Comparison of ENCODE assay signal across 30 mouse cellular contexts in the genomic region with DNA sequence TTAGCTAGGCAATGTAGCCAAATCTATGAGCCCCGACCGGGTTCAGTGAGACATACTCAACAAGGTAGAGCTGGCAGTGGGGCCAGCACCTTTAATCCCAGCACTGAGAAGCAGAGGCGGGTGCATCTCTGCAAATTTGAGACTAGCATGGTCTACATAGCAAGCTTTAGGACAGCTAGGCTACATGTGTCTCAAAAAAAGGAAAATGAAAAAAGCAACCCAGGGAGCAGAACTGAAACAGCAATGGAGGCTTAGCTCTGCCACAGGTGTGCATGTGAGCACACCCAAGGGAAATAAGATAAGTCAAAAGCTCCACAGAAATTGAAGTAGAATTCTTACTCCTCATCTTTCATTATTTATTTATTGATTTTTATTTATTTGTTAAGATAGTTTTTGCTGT. TPM values are rescaled to one million over a fixed set of nuclear protein-coding genes. Genes with fewer than 3 reads are reported as not detected.
DNase-seq lines count a peak whose midpoint lies in the region; ATAC-seq and TF ChIP-seq lines count a peak whose summit lies in the region.
"Had no signal": no experiment of that assay in that cellular context is flagged by ENCODE, and none has a peak within 500 bp of the region (broad histone marks: within the 10 kb centered on the region; RNA-seq: fewer than 3 reads in every experiment).

No protein-coding gene starts in this region.

- TF ChIP-seq CTCF in bone marrow, adult 2 months (IDR thresholded peaks at IDR 0.05; ENCODE audit: control insufficient read depth, insufficient read depth, low read length): no peak
- no peak for TF ChIP-seq CTCF in gastrocnemius, adult 2 months (IDR thresholded peaks at IDR 0.05)

- TF ChIP-seq POLR2A in bone marrow, adult 2 months (IDR thresholded peaks at IDR 0.05; ENCODE audit: borderline replicate concordance, control insufficient read depth, low read depth, low read length): no peak

- peak overlapping the region; percentile 81; the same call in 1 of the 2 replicates for H3K4me2 ChIP-seq in hindbrain, embryonic 15.5 days
- H3K4me2 ChIP-seq in neural tube, embryonic 13.5 days: no peak overlapping the region
- H3K4me2 ChIP-seq in neural tube, embryonic 15.5 days: peak overlapping the region; percentile 84
- H3K4me2 ChIP-seq: heart, embryonic 13.5 days; stomach, embryonic 15.5 days had no signal

- peaks cover 26% of the 10 kb centered on the region for H3K4me1 ChIP-seq in hindbrain, embryonic 15.5 days (replicated peaks)
- peaks cover 39% of the 10 kb centered on the region for H3K4me1 ChIP-seq in hindbrain, embryonic 10.5 days (replicated peaks)
- peaks cover 37% of the 10 kb centered on the region for H3K4me1 ChIP-seq in neural tube, embryonic 13.5 days (replicated peaks)
- H3K4me1 ChIP-seq in bone marrow, adult 2 months (ENCODE audit: control insufficient read depth, insufficient read depth, low read length): peaks cover 6% of the 10 kb centered on the region; the same call in 1 of the 2 replicates
- peaks cover 34% of the 10 kb centered on the region for H3K4me1 ChIP-seq in neural tube, embryonic 15.5 days

- no peak overlapping the region for H3K9ac ChIP-seq in hindbrain, embryonic 15.5 days
- no peak overlapping the region for H3K9ac ChIP-seq in neural tube, embryonic 13.5 days
- no peak overlapping the region for H3K9ac ChIP-seq in neural tube, embryonic 15.5 days (replicated peaks)
- H3K9ac ChIP-seq: embryonic facial prominence, embryonic 12.5 days; heart, embryonic 13.5 days; liver, embryonic 14.5 days; stomach, embryonic 15.5 days had no signal

- peaks cover 6% of the 10 kb centered on the region; the same call in 1 of the 2 replicates for H3K36me3 ChIP-seq in hindbrain, embryonic 15.5 days
- H3K36me3 ChIP-seq in hindbrain, embryonic 10.5 days: no peaks in the 10 kb centered on the region
- peaks cover 26% of the 10 kb centered on the region for H3K36me3 ChIP-seq in neural tube, embryonic 13.5 days
- peaks cover 21% of the 10 kb centered on the region for H3K36me3 ChIP-seq in neural tube, embryonic 15.5 days
- H3K36me3 ChIP-seq: embryonic facial prominence, embryonic 12.5 days; stomach, embryonic 15.5 days had no signal

- H3K27me3 ChIP-seq in hindbrain, embryonic 15.5 days: no peaks in the 10 kb centered on the region
- H3K27me3 ChIP-seq in hindbrain, embryonic 10.5 days (ENCODE audit: insufficient read depth, poor library complexity, severe bottlenecking): peaks cover 11% of the 10 kb centered on the region; the same call in 1 of the 2 replicates
- H3K27me3 ChIP-seq in neural tube, embryonic 13.5 days: no peaks in the 10 kb centered on the region
- H3K27me3 ChIP-seq in neural tube, embryonic 15.5 days (replicated peaks): no peaks in the 10 kb centered on the region
- H3K27me3 ChIP-seq: embryonic facial prominence, embryonic 12.5 days; heart, embryonic 13.5 days; stomach, embryonic 15.5 days had no signal

- no peak for DNase-seq in hindbrain, embryonic 10.5 days (ENCODE audit: low spot score)
- no peak for DNase-seq in neural tube, embryonic 10.5 days (ENCODE audit: extremely low spot score, low spot score)
- DNase-seq in gastrocnemius, adult 2 months: no peak
- DNase-seq: adrenal gland, postnatal 10 days; B cell, adult 2 months; cerebellum, adult 11 months; cerebellum, adult 9-10 months; embryo, embryonic 11 days; heart, adult 2 months; heart, postnatal 14 days; kidney, adult 8-10 months; kidney, postnatal 4 days; layer of hippocampus, adult 9-11 months; liver; lung, adult 2 months; lung, postnatal 10 days; right cerebral cortex, postnatal 4 days; thymus, adult 18-20 months; thymus, postnatal 25 days had no signal

- 89% methylated on average over 3 of the region's 3 CpGs for WGBS in hindbrain, embryonic 15.5 days
- 83% methylated on average over 3 of the region's 3 CpGs for WGBS in hindbrain, embryonic 10.5 days
- WGBS in neural tube, embryonic 13.5 days: 86% methylated on average over 3 of the region's 3 CpGs
- 76% methylated on average over 3 of the region's 3 CpGs for WGBS in bone marrow, adult 2 months
- 83% methylated on average over 3 of the region's 3 CpGs for WGBS in neural tube, embryonic 15.5 days

- intact Hi-C loops in gastrocnemius, adult 2 months (cut with DNase I): no loop called here

- no peak for ATAC-seq in hindbrain, embryonic 15.5 days (ENCODE audit: low FRiP score, low read depth)
- ATAC-seq in neural tube, embryonic 13.5 days (ENCODE audit: low read depth): no peak
- no peak for ATAC-seq in neural tube, embryonic 15.5 days (ENCODE audit: low FRiP score)
- ATAC-seq: intestine, embryonic 16.5 days had no signal

- H3K9me3 ChIP-seq in hindbrain, embryonic 15.5 days: no peaks in the 10 kb centered on the region
- H3K9me3 ChIP-seq in hindbrain, embryonic 10.5 days: no peaks in the 10 kb centered on the region
- no peaks in the 10 kb centered on the region for H3K9me3 ChIP-seq in neural tube, embryonic 13.5 days
- no peaks in the 10 kb centered on the region for H3K9me3 ChIP-seq in neural tube, embryonic 15.5 days (replicated peaks)
- H3K9me3 ChIP-seq: embryonic facial prominence, embryonic 12.5 days; heart, embryonic 13.5 days; stomach, embryonic 15.5 days had no signal

- H3K27ac ChIP-seq in hindbrain, embryonic 15.5 days (replicated peaks): no peak overlapping the region
- no peak overlapping the region for H3K27ac ChIP-seq in hindbrain, embryonic 10.5 days
- H3K27ac ChIP-seq in neural tube, embryonic 13.5 days (replicated peaks): no peak overlapping the region
- 0 out of 2 replicates have a peak overlapping the region, but pooled peaks have one; percentile 29 for H3K27ac ChIP-seq in bone marrow, adult 2 months (ENCODE audit: control insufficient read depth, insufficient read depth, low read depth, low read length, poor library complexity)
- H3K27ac ChIP-seq in neural tube, embryonic 15.5 days (replicated peaks): no peak overlapping the region
- no peak overlapping the region for H3K27ac ChIP-seq in gastrocnemius, adult 2 months
- H3K27ac ChIP-seq: embryonic facial prominence, embryonic 12.5 days; heart, adult 2 months; heart, embryonic 13.5 days; kidney, postnatal 0 days; liver, embryonic 14.5 days; macrophage; stomach, embryonic 15.5 days had no signal

- H3K4me3 ChIP-seq in hindbrain, embryonic 15.5 days: no peak overlapping the region
- H3K4me3 ChIP-seq in hindbrain, embryonic 10.5 days: no peak overlapping the region
- H3K4me3 ChIP-seq in neural tube, embryonic 13.5 days: 0 out of 2 replicates have a peak overlapping the region, but pooled peaks have one; percentile 69
- no peak overlapping the region for H3K4me3 ChIP-seq in bone marrow, adult 2 months (replicated peaks; ENCODE audit: control insufficient read depth, low read depth, low read length)
- H3K4me3 ChIP-seq in neural tube, embryonic 15.5 days (replicated peaks): no peak overlapping the region
- no peak overlapping the region for H3K4me3 ChIP-seq in gastrocnemius, adult 2 months
- H3K4me3 ChIP-seq: embryonic facial prominence, embryonic 12.5 days; heart, adult 2 months; heart, embryonic 13.5 days; stomach, embryonic 15.5 days had no signal

RNA-seq across cellular contexts. Expression of a gene that starts 33.4 kb away (rescaled TPM):
- 36.5 and 41.0 TPM in 2 replicates for polyA plus RNA-seq in hindbrain, embryonic 15.5 days (2015; fragmentation: Nextera tagmentation; extraction: Ambion mirVana)
- 3.7 and 6.5 TPM in 2 replicates for polyA plus RNA-seq in hindbrain, embryonic 10.5 days (2016; fragmentation: Nextera tagmentation; extraction: Ambion mirVana)
- 17.5 and 18.9 TPM in 2 replicates for polyA plus RNA-seq in neural tube, embryonic 13.5 days (2015; fragmentation: Nextera tagmentation; extraction: Ambion mirVana)
- 6.5 and 7.9 TPM in 2 replicates for polyA plus RNA-seq in bone marrow, adult 2 months (2011; ENCODE audit: insufficient read depth, insufficient read length, low replicate concordance, missing spikeins)
- polyA plus RNA-seq in neural tube, embryonic 15.5 days (2015; fragmentation: Nextera tagmentation; extraction: Ambion mirVana): 37.4 and 42.1 TPM in 2 replicates
- 10 to 100 TPM; 39.0 to 66.8 TPM for total RNA-seq in gastrocnemius, adult 2 months (2021)

RNA-seq across cellular contexts. Expression of a gene that starts 40.2 kb away (rescaled TPM):
- 66.7 and 68.2 TPM in 2 replicates for polyA plus RNA-seq in hindbrain, embryonic 15.5 days (2015; fragmentation: Nextera tagmentation; extraction: Ambion mirVana)
- 46.5 and 50.0 TPM in 2 replicates for polyA plus RNA-seq in hindbrain, embryonic 10.5 days (2016; fragmentation: Nextera tagmentation; extraction: Ambion mirVana)
- polyA plus RNA-seq in neural tube, embryonic 13.5 days (2015; fragmentation: Nextera tagmentation; extraction: Ambion mirVana): 60.9 and 64.4 TPM in 2 replicates
- polyA plus RNA-seq in bone marrow, adult 2 months (2011; ENCODE audit: insufficient read depth, insufficient read length, low replicate concordance, missing spikeins): 24.7 and 35.1 TPM in 2 replicates
- polyA plus RNA-seq in neural tube, embryonic 15.5 days (2015; fragmentation: Nextera tagmentation; extraction: Ambion mirVana): 70.1 and 72.0 TPM in 2 replicates
- total RNA-seq in gastrocnemius, adult 2 months (2021): 10 to 100 TPM; 51.3 to 62.3 TPM

RNA-seq across cellular contexts. Expression of a gene that starts 49.2 kb away (rescaled TPM):
- polyA plus RNA-seq in hindbrain, embryonic 15.5 days (2015; fragmentation: Nextera tagmentation; extraction: Ambion mirVana): 211 TPM in 2 replicates
- 333 and 374 TPM in 2 replicates for polyA plus RNA-seq in hindbrain, embryonic 10.5 days (2016; fragmentation: Nextera tagmentation; extraction: Ambion mirVana)
- polyA plus RNA-seq in neural tube, embryonic 13.5 days (2015; fragmentation: Nextera tagmentation; extraction: Ambion mirVana): 228 and 273 TPM in 2 replicates
- polyA plus RNA-seq in bone marrow, adult 2 months (2011; ENCODE audit: insufficient read depth, insufficient read length, low replicate concordance, missing spikeins): 29.6 and 51.1 TPM in 2 replicates
- polyA plus RNA-seq in neural tube, embryonic 15.5 days (2015; fragmentation: Nextera tagmentation; extraction: Ambion mirVana): 199 and 230 TPM in 2 replicates
- total RNA-seq in gastrocnemius, adult 2 months (2021): 100 to 1,000 TPM; 116 to 139 TPM

RNA-seq across cellular contexts. Expression of a gene that starts 49.3 kb away (rescaled TPM):
- polyA plus RNA-seq in hindbrain, embryonic 15.5 days (2015; fragmentation: Nextera tagmentation; extraction: Ambion mirVana): 4.1 and 4.6 TPM in 2 replicates
- 0.20 and 0.35 TPM in 2 replicates for polyA plus RNA-seq in hindbrain, embryonic 10.5 days (2016; fragmentation: Nextera tagmentation; extraction: Ambion mirVana)
- 3.0 and 3.8 TPM in 2 replicates for polyA plus RNA-seq in neural tube, embryonic 13.5 days (2015; fragmentation: Nextera tagmentation; extraction: Ambion mirVana)
- polyA plus RNA-seq in bone marrow, adult 2 months (2011; ENCODE audit: insufficient read depth, insufficient read length, low replicate concordance, missing spikeins): 0.65 and 1.00 TPM in 2 replicates
- polyA plus RNA-seq in neural tube, embryonic 15.5 days (2015; fragmentation: Nextera tagmentation; extraction: Ambion mirVana): 5.8 and 6.7 TPM in 2 replicates
- total RNA-seq in gastrocnemius, adult 2 months (2021): under 1 TPM; 0.15 to 0.33 TPM
- polyA plus RNA-seq: kidney, postnatal 0 days; macrophage had no signal
